19 mouse cellular contexts compared by ENCODE assay signal in genomic region chr8:94828284-94828683, GRCm38 (mm10). TPM values are rescaled to one million over a fixed set of nuclear protein-coding genes. Genes with fewer than 3 reads are reported as not detected.
DNase-seq lines count a peak whose midpoint lies in the region; ATAC-seq lines count a peak whose summit lies in the region.
"Had no signal": no experiment of that assay in that cellular context is flagged by ENCODE, and none has a peak within 500 bp of the region (broad histone marks: within the 10 kb centered on the region; RNA-seq: fewer than 3 reads in every experiment).

No protein-coding gene starts in this region.

- H3K4me3 ChIP-seq in midbrain, embryonic 11.5 days (ENCODE audit: low read depth, low read length): no peak overlapping the region
- no peak overlapping the region for H3K4me3 ChIP-seq in midbrain, embryonic 14.5 days (replicated peaks; ENCODE audit: low read depth, low read length)
- H3K4me3 ChIP-seq in intestine, embryonic 16.5 days (ENCODE audit: low read length): no peak overlapping the region
- H3K4me3 ChIP-seq: embryonic facial prominence, embryonic 10.5 days; embryonic facial prominence, embryonic 12.5 days; forebrain, embryonic 13.5 days; forebrain, embryonic 15.5 days had no signal

- DNase-seq in midbrain, embryonic 11.5 days (ENCODE audit: low spot score, missing footprints): peak; percentile 23
- no peak for DNase-seq in midbrain, embryonic 14.5 days
- DNase-seq in NIH3T3 (ENCODE audit: low read depth): peak; percentile 65
- DNase-seq in thymus, adult 18-20 months: no peak
- DNase-seq: adrenal gland, adult 2 months; adrenal gland, postnatal 10 days; adrenal gland, postnatal 25 days; cerebellum, adult 11 months; cerebellum, adult 2 months; cerebellum, adult 9-10 months; cerebellum, postnatal 10 days; forebrain, postnatal 0 days had no signal

- H3K4me1 ChIP-seq in midbrain, embryonic 11.5 days (ENCODE audit: control insufficient read depth, insufficient read depth, low read length): no peaks in the 10 kb centered on the region
- H3K4me1 ChIP-seq in midbrain, embryonic 14.5 days (ENCODE audit: control insufficient read depth, insufficient read depth, low read length): no peaks in the 10 kb centered on the region
- H3K4me1 ChIP-seq in intestine, embryonic 16.5 days (ENCODE audit: control insufficient read depth, insufficient read depth, low read length): no peaks in the 10 kb centered on the region
- H3K4me1 ChIP-seq: embryonic facial prominence, embryonic 10.5 days; embryonic facial prominence, embryonic 12.5 days had no signal

- no peak overlapping the region for H3K9ac ChIP-seq in midbrain, embryonic 11.5 days (ENCODE audit: low read length)
- no peak overlapping the region for H3K9ac ChIP-seq in midbrain, embryonic 14.5 days (replicated peaks; ENCODE audit: low read length)
- H3K9ac ChIP-seq in intestine, embryonic 16.5 days (ENCODE audit: low read depth, low read length): no peak overlapping the region
- H3K9ac ChIP-seq: embryonic facial prominence, embryonic 12.5 days; forebrain, embryonic 13.5 days; forebrain, embryonic 15.5 days; forebrain, postnatal 0 days had no signal

- no peak overlapping the region for H3K4me2 ChIP-seq in midbrain, embryonic 11.5 days
- H3K4me2 ChIP-seq in midbrain, embryonic 14.5 days (ENCODE audit: low read length): no peak overlapping the region
- H3K4me2 ChIP-seq in intestine, embryonic 16.5 days (ENCODE audit: low read depth, low read length): no peak overlapping the region
- H3K4me2 ChIP-seq: embryonic facial prominence, embryonic 12.5 days; forebrain, embryonic 13.5 days; forebrain, embryonic 15.5 days had no signal

- H3K36me3 ChIP-seq in midbrain, embryonic 11.5 days (ENCODE audit: control insufficient read depth, insufficient read depth, low read length): peaks cover 17% of the 10 kb centered on the region
- H3K36me3 ChIP-seq in midbrain, embryonic 14.5 days (ENCODE audit: control insufficient read depth, insufficient read depth, low read length): peaks cover 70% of the 10 kb centered on the region
- peaks cover 20% of the 10 kb centered on the region for H3K36me3 ChIP-seq in intestine, embryonic 16.5 days (ENCODE audit: control insufficient read depth, insufficient read depth, low read length)

- no peak for ATAC-seq in midbrain, embryonic 11.5 days (ENCODE audit: low FRiP score)
- no peak for ATAC-seq in midbrain, embryonic 14.5 days (ENCODE audit: low FRiP score, low TSS enrichment)
- no peak for ATAC-seq in intestine, embryonic 16.5 days
- ATAC-seq: forebrain, embryonic 13.5 days; forebrain, embryonic 15.5 days; forebrain, postnatal 0 days had no signal

- no peak overlapping the region for H3K27ac ChIP-seq in midbrain, embryonic 11.5 days (ENCODE audit: low read depth, low read length)
- no peak overlapping the region for H3K27ac ChIP-seq in midbrain, embryonic 14.5 days (replicated peaks; ENCODE audit: low read depth, low read length)
- H3K27ac ChIP-seq in intestine, embryonic 16.5 days (ENCODE audit: low read length): no peak overlapping the region
- H3K27ac ChIP-seq: embryonic facial prominence, embryonic 10.5 days; embryonic facial prominence, embryonic 12.5 days; forebrain, embryonic 13.5 days; forebrain, embryonic 15.5 days had no signal

- 94% methylated on average over 6 of the region's 6 CpGs for WGBS in midbrain, embryonic 11.5 days
- WGBS in midbrain, embryonic 14.5 days: 90% methylated on average over 6 of the region's 6 CpGs
- WGBS in intestine, embryonic 16.5 days: 85% methylated on average over 6 of the region's 6 CpGs

- no peaks in the 10 kb centered on the region for H3K27me3 ChIP-seq in midbrain, embryonic 11.5 days (ENCODE audit: control insufficient read depth, insufficient read depth, low read length)
- no peaks in the 10 kb centered on the region for H3K27me3 ChIP-seq in midbrain, embryonic 14.5 days (ENCODE audit: control insufficient read depth, insufficient read depth, low read length)
- H3K27me3 ChIP-seq in intestine, embryonic 16.5 days (replicated peaks; ENCODE audit: control insufficient read depth, insufficient read depth, low read length): no peaks in the 10 kb centered on the region
- H3K27me3 ChIP-seq: embryonic facial prominence, embryonic 12.5 days; forebrain, embryonic 13.5 days; forebrain, embryonic 15.5 days had no signal

- no peaks in the 10 kb centered on the region for H3K9me3 ChIP-seq in midbrain, embryonic 11.5 days (ENCODE audit: control insufficient read depth, low read length)
- H3K9me3 ChIP-seq in midbrain, embryonic 14.5 days (ENCODE audit: control insufficient read depth, low read length): no peaks in the 10 kb centered on the region
- no peaks in the 10 kb centered on the region; the same call in 1 of the 2 replicates for H3K9me3 ChIP-seq in intestine, embryonic 16.5 days (ENCODE audit: control insufficient read depth, low read length)
- H3K9me3 ChIP-seq: embryonic facial prominence, embryonic 12.5 days; forebrain, embryonic 13.5 days; forebrain, embryonic 15.5 days had no signal

RNA-seq across cellular contexts. Expression of gene Coq9, which starts 9.8 kb away (rescaled TPM):
- polyA plus RNA-seq in midbrain, embryonic 11.5 days (2014; fragmentation: Nextera tagmentation; extraction: Ambion mirVana): 49.4 and 51.5 TPM in 2 replicates
- 54.9 and 56.0 TPM in 2 replicates for polyA plus RNA-seq in midbrain, embryonic 14.5 days (2014; fragmentation: Nextera tagmentation; extraction: Ambion mirVana)
- polyA plus RNA-seq in intestine, embryonic 16.5 days (2015; fragmentation: Nextera tagmentation; extraction: Ambion mirVana): 142 and 145 TPM in 2 replicates

RNA-seq across cellular contexts. Expression of gene Ciapin1, which starts 9.9 kb away (rescaled TPM):
- polyA plus RNA-seq in midbrain, embryonic 11.5 days (2014; fragmentation: Nextera tagmentation; extraction: Ambion mirVana): 134 and 154 TPM in 2 replicates
- polyA plus RNA-seq in midbrain, embryonic 14.5 days (2014; fragmentation: Nextera tagmentation; extraction: Ambion mirVana): 166 and 200 TPM in 2 replicates
- polyA plus RNA-seq in intestine, embryonic 16.5 days (2015; fragmentation: Nextera tagmentation; extraction: Ambion mirVana): 79.1 and 90.1 TPM in 2 replicates

RNA-seq across cellular contexts. Expression of gene Ccl17, which starts 18.0 kb away (rescaled TPM):
- not detected in 2 replicates for polyA plus RNA-seq in midbrain, embryonic 11.5 days (2014; fragmentation: Nextera tagmentation; extraction: Ambion mirVana)
- 0.81 TPM in 1 of 2 replicates, not detected in the other for polyA plus RNA-seq in midbrain, embryonic 14.5 days (2014; fragmentation: Nextera tagmentation; extraction: Ambion mirVana)
- polyA plus RNA-seq in intestine, embryonic 16.5 days (2015; fragmentation: Nextera tagmentation; extraction: Ambion mirVana): 0.29 and 1.3 TPM in 2 replicates
- polyA plus RNA-seq: adrenal gland, adult 2 months; brain, embryonic 14.5 days; embryonic facial prominence, embryonic 10.5 days; embryonic facial prominence, embryonic 12.5 days; forebrain, embryonic 11.5 days; forebrain, embryonic 13.5 days had no signal

RNA-seq across cellular contexts. Expression of gene Polr2c, which starts 29.0 kb away (rescaled TPM):
- 160 and 169 TPM in 2 replicates for polyA plus RNA-seq in midbrain, embryonic 11.5 days (2014; fragmentation: Nextera tagmentation; extraction: Ambion mirVana)
- polyA plus RNA-seq in midbrain, embryonic 14.5 days (2014; fragmentation: Nextera tagmentation; extraction: Ambion mirVana): 117 and 127 TPM in 2 replicates
- polyA plus RNA-seq in intestine, embryonic 16.5 days (2015; fragmentation: Nextera tagmentation; extraction: Ambion mirVana): 117 and 133 TPM in 2 replicates

RNA-seq across cellular contexts. Expression of gene Dok4, which starts 47.8 kb away (rescaled TPM):
- 12.0 and 12.9 TPM in 2 replicates for polyA plus RNA-seq in midbrain, embryonic 11.5 days (2014; fragmentation: Nextera tagmentation; extraction: Ambion mirVana)
- 65.0 and 77.9 TPM in 2 replicates for polyA plus RNA-seq in midbrain, embryonic 14.5 days (2014; fragmentation: Nextera tagmentation; extraction: Ambion mirVana)
- polyA plus RNA-seq in intestine, embryonic 16.5 days (2015; fragmentation: Nextera tagmentation; extraction: Ambion mirVana): 49.6 and 51.5 TPM in 2 replicates

Comparison
In these comparisons a context has a peak if more than half of its experiments do, and no peak if none do; other contexts are left out.
1. DNase-seq: peak in midbrain, embryonic 11.5 days (single experiment) and NIH3T3 (single experiment); none in midbrain, embryonic 14.5 days (single experiment) and thymus, adult 18-20 months (0 of 2).